Mouse (Mus musculus): ENCODE measurements around the gene Rab5c. TPM values are rescaled to one million over a fixed set of nuclear protein-coding genes. Genes with fewer than 3 reads are reported as not detected.

Gene Rab5c
- polyA plus RNA-seq, 1 experiment: 350 TPM

- Histone ChIP-seq H3K4me3 (ENCODE audit: low read depth, low read length) (peak overlapping the region; percentile 64), H3K27me3 (ENCODE audit: control insufficient read depth, insufficient read depth, low read length) (peaks cover 9% of the 10 kb centered on the region), H3K4me1 (ENCODE audit: control insufficient read depth, insufficient read depth, insufficient read length, low read length) (peaks cover 13% of the 10 kb centered on the region), H3K36me3 (ENCODE audit: control insufficient read depth, insufficient read depth, low read length) (no peaks in the 10 kb centered on the region), H3K27ac (ENCODE audit: insufficient read depth, low read depth, low read length) (no peak overlapping the region)
- WGBS: 1% methylated on average over 27 of the region's 27 CpGs
- TF ChIP-seq POLR2A (IDR thresholded peaks at IDR 0.05; ENCODE audit: low read depth, low read length) (no peak), CTCF (IDR thresholded peaks at IDR 0.05; ENCODE audit: extremely low read depth, insufficient read length, insufficient replicate concordance, low read depth, low read length) (peak; percentile 58)
Observed at GRCm38 (mm10) chr11:100761547-100762045, 23.6 kb upstream of the Rab5c start.

GRCm38 (mm10) chr11:100759611-100760233, 21.7 kb upstream of the Rab5c start, which contains the start of gene Kcnh4:
Gene Kcnh4 (minus strand): TSS chr11:100759942.
- peaks cover 9% of the 10 kb centered on the region for H3K27me3 ChIP-seq (ENCODE audit: control insufficient read depth, insufficient read depth, low read length)
- peaks cover 13% of the 10 kb centered on the region for H3K4me1 ChIP-seq (ENCODE audit: control insufficient read depth, insufficient read depth, insufficient read length, low read length)
- no peaks in the 10 kb centered on the region for H3K36me3 ChIP-seq (ENCODE audit: control insufficient read depth, insufficient read depth, low read length)
- TF ChIP-seq POLR2A (IDR thresholded peaks at IDR 0.05; ENCODE audit: low read depth, low read length) (no peak), CTCF (IDR thresholded peaks at IDR 0.05; ENCODE audit: extremely low read depth, insufficient read length, insufficient replicate concordance, low read depth, low read length) (no peak)
- H3K27ac ChIP-seq (ENCODE audit: insufficient read depth, low read depth, low read length): no peak within 1 kb of the TSS
- WGBS: 1% methylated on average over 50 of the region's 51 CpGs
- peak within 1 kb of the TSS; percentile 29 for H3K4me3 ChIP-seq (ENCODE audit: low read depth, low read length)

GRCm38 (mm10) chr11:100758707-100759610, 20.9 kb upstream of the Rab5c start:
- Histone ChIP-seq H3K36me3 (ENCODE audit: control insufficient read depth, insufficient read depth, low read length) (no peaks in the 10 kb centered on the region), H3K27ac (ENCODE audit: insufficient read depth, low read depth, low read length) (no peak overlapping the region), H3K27me3 (ENCODE audit: control insufficient read depth, insufficient read depth, low read length) (peaks cover 9% of the 10 kb centered on the region), H3K4me3 (ENCODE audit: low read depth, low read length) (peak overlapping the region; percentile 29), H3K4me1 (ENCODE audit: control insufficient read depth, insufficient read depth, insufficient read length, low read length) (peaks cover 13% of the 10 kb centered on the region)
- 4% methylated on average over 35 of the region's 35 CpGs for WGBS
- no peak for TF ChIP-seq POLR2A (IDR thresholded peaks at IDR 0.05; ENCODE audit: low read depth, low read length)
- no peak for TF ChIP-seq CTCF (IDR thresholded peaks at IDR 0.05; ENCODE audit: extremely low read depth, insufficient read length, insufficient replicate concordance, low read depth, low read length)

- Histone ChIP-seq H3K27me3 (ENCODE audit: control insufficient read depth, insufficient read depth, low read length) (peaks cover 9% of the 10 kb centered on the region), H3K4me3 (ENCODE audit: low read depth, low read length) (no peak overlapping the region), H3K36me3 (ENCODE audit: control insufficient read depth, insufficient read depth, low read length) (no peaks in the 10 kb centered on the region), H3K27ac (ENCODE audit: insufficient read depth, low read depth, low read length) (no peak overlapping the region), H3K4me1 (ENCODE audit: control insufficient read depth, insufficient read depth, insufficient read length, low read length) (peaks cover 13% of the 10 kb centered on the region)
- no peak for TF ChIP-seq CTCF (IDR thresholded peaks at IDR 0.05; ENCODE audit: extremely low read depth, insufficient read length, insufficient replicate concordance, low read depth, low read length)
- no peak for TF ChIP-seq POLR2A (IDR thresholded peaks at IDR 0.05; ENCODE audit: low read depth, low read length)
- WGBS: 74% methylated on average over 12 of the region's 12 CpGs
Observed at GRCm38 (mm10) chr11:100757566-100757965, 19.6 kb upstream of the Rab5c start.

GRCm38 (mm10) chr11:100756476-100756875, 18.5 kb upstream of the Rab5c start:
- 53% methylated on average over 6 of the region's 6 CpGs for WGBS
- no peaks in the 10 kb centered on the region for H3K36me3 ChIP-seq (ENCODE audit: control insufficient read depth, insufficient read depth, low read length)
- peaks cover 9% of the 10 kb centered on the region for H3K4me1 ChIP-seq (ENCODE audit: control insufficient read depth, insufficient read depth, insufficient read length, low read length)
- peaks cover 9% of the 10 kb centered on the region for H3K27me3 ChIP-seq (ENCODE audit: control insufficient read depth, insufficient read depth, low read length)
- H3K27ac ChIP-seq (ENCODE audit: insufficient read depth, low read depth, low read length): no peak overlapping the region
- no peak for TF ChIP-seq POLR2A (IDR thresholded peaks at IDR 0.05; ENCODE audit: low read depth, low read length)
- no peak for TF ChIP-seq CTCF (IDR thresholded peaks at IDR 0.05; ENCODE audit: extremely low read depth, insufficient read length, insufficient replicate concordance, low read depth, low read length)
- H3K4me3 ChIP-seq (ENCODE audit: low read depth, low read length): no peak overlapping the region

- 89% methylated on average over 3 of the region's 3 CpGs for WGBS
- H3K4me1 ChIP-seq (ENCODE audit: control insufficient read depth, insufficient read depth, insufficient read length, low read length): peaks cover 6% of the 10 kb centered on the region
- H3K36me3 ChIP-seq (ENCODE audit: control insufficient read depth, insufficient read depth, low read length): no peaks in the 10 kb centered on the region
- TF ChIP-seq POLR2A (IDR thresholded peaks at IDR 0.05; ENCODE audit: low read depth, low read length) (no peak), CTCF (IDR thresholded peaks at IDR 0.05; ENCODE audit: extremely low read depth, insufficient read length, insufficient replicate concordance, low read depth, low read length) (no peak)
- H3K4me3 ChIP-seq (ENCODE audit: low read depth, low read length): no peak overlapping the region
- H3K27ac ChIP-seq (ENCODE audit: insufficient read depth, low read depth, low read length): no peak overlapping the region
- peaks cover 8% of the 10 kb centered on the region for H3K27me3 ChIP-seq (ENCODE audit: control insufficient read depth, insufficient read depth, low read length)
Observed at GRCm38 (mm10) chr11:100754693-100755057, 16.7 kb upstream of the Rab5c start.

All from small intestine, adult 2 months (tissue).